Mouse (Mus musculus): ENCODE results near the gene Polr3gl.

The Polr3gl gene

DNA sequence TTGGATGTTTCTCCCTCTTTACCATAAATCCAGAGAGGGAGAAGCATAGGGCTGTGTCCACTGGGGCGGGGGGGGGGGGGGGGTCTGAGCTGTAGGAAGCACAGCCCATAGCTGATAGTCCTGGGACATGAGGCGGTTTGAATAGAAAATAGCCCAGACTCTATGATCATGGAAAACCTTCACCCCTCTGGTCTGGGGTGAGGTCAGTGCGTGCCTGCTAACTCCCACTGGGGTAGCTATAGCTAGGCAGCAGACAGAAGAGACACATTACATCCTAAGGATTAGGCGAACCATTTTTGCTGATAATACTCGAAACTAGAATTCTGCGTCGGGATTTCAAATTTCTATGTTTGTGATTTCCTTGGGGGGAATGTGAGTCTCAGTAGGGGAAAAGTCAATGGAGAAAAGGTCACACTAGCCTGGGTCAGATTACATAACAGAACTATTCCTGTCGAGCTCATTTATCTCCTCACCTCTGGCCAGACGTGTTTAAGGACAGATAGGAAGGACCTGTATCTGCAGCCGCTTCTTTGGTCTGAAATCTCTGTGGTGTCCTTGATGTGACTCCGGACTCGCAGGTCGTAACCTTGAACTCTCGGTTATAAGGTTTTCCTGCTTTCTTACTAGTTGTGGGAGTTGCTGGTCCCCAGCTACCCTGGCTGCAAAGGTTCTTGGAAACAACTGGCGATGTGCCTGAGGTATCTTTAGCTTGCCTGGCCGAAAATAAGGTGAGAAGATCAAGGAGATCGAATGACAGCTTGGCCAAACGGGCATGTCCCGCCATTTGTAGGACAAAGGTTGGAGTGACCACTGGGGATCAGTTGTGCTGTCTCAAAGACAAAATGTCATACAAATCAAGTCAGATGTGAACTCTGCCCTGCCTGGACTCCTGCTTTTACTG lies 20.1 kb downstream of the Polr3gl start:
- no peak for DNase-seq (ENCODE audit: low spot score)

DNA sequence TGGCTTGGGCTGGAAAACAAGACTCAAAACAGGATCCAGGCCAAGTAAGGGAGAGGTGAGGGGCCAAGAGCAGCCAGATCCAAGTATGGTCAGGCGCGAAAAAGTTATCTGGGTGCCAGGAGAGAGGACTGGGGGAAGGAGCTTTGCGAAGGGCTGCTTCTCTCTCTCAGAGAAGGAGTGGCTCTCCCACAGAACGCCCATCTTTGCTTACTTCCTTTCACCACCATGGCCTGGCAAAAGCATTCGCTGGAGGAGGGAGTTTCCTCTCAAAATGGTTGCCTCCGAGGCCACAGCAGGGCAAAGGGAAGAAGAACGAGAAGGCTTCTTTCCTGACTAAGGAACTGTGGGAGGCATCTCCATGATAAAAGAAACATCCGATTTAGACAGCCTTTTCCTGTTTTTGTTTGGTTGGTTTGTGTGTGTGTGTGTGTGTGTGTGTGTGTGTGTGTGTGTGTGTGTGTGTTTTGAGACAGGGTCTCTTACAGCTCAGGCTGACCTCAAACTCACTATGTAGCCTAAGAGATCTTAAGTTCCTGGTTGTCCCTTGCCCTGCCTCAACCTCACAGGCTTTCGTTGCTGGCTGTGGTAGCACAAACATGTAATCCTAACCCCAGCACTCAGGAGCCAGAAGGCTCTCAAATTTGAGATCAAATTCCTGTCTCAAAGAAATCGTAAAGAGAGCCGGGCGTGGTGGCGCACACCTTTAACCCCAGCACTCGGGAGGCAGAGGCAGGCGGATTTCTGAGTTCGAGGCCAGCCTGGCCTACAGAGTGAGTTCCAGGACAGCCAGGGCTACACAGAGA lies 21.9 kb downstream of the Polr3gl start:
- DNase-seq (ENCODE audit: low spot score) = no peak

DNA sequence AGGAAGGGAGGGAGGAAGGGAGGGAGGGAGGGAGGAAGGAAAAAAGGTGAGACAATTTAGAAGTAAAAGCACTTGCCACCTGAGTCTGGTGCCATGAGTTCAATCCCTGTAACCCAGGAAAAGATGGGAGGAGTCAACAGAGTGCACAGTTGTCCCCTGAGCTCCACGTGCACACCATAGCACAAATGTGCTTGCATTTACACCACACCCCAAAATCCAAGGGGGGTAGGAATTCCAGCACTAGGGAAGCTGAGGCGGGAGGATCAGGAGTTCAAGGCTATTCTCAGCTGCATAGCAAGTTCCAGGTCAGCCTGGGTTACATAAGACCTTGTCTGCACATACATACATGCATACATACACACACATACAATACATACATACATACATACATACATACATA lies 22.6 kb downstream of the Polr3gl start:
- no peak for DNase-seq (ENCODE audit: low spot score)

DNA sequence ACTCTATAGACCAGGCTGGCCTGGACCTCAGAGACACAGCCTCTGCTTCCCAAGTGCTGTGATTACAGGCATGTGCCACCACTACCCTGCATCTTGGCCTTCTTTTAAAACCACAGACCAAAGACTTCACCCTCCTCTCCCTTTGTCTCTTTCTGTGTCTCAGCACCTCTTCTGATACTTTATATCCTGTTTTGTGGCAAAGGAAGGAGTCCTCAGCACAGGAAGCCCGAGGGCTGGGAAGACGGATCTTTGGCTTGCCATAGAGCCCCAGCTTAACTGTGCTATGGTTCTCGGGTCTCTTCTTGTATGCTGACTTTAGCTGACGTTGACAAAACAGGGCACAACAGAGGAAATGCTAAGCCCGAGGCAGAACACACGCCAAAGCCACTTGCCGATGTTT lies 23.3 kb downstream of the Polr3gl start:
- no peak for DNase-seq (ENCODE audit: low spot score)

DNA sequence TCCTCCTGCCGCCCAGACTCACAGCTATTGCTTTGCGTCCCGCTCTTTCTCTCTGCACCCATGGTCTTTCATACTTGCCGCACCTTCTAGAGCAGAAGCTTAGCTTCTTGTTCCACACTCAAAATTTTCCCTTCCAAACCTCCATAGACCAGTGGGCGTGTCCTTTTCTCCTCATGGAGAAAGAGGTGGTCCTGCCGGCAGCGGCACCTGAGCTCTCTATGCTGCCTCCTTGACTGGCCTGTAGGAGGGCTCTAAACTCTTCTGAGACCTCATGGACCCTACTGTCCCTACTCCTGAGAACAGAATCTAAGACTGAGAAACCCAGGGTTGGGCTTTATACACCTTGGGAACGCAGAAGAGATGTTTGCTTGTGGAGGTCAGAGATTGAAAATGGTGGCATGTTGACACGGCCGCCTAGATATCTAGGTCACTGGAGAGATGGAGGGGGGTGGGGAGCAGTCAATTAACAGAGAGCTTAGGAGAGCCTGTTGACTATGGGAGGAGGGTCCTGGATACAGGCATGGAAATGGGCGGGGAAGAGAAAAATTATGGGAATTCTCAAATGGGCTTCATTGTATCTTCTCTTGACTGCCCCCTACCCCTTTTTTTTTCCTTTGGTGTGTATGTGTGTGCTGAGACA lies 23.9 kb downstream of the Polr3gl start:
- DNase-seq (ENCODE audit: low spot score) = no peak

DNA sequence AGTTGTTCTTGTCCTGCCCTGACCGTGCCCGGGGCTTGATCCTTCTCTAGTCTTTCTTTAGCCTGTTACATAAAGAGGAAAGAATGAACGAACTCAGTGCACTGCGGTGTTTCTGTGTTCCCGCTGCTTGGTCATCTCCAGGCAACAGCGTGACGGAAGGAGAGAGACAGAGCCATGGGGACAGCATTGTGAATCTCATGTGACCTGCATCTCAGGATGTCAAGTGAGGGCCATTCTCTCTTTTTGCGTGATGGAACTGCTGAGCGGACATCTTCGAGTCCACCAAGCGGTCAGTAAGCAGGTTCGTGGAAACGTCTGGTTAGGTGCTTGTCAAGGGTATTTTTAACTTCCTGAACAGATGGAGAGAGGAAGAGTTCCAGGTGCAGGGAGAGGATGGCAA lies 24.5 kb downstream of the Polr3gl start:
- DNase-seq (ENCODE audit: low spot score) = no peak

DNA sequence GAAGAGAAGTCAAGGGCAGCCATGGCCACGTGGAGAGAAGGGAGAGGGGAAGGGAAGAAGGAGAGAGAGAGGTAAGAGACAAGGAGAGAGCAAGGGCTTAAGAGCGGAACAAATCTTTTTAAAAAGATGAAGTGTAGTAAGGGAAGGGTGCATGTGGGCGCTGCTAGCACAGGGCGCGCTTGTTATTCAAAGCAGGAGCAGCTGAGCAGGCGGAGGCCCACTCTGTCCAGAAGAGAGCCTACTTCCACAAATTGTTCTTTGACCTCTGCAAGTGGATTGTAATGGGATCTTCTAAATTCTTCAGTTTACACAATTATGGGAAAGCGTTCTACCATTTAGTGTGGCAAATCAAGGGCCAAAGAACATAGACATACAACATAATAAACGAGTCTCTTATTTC lies 25.4 kb downstream of the Polr3gl start:
- no peak for DNase-seq (ENCODE audit: low spot score)

DNA sequence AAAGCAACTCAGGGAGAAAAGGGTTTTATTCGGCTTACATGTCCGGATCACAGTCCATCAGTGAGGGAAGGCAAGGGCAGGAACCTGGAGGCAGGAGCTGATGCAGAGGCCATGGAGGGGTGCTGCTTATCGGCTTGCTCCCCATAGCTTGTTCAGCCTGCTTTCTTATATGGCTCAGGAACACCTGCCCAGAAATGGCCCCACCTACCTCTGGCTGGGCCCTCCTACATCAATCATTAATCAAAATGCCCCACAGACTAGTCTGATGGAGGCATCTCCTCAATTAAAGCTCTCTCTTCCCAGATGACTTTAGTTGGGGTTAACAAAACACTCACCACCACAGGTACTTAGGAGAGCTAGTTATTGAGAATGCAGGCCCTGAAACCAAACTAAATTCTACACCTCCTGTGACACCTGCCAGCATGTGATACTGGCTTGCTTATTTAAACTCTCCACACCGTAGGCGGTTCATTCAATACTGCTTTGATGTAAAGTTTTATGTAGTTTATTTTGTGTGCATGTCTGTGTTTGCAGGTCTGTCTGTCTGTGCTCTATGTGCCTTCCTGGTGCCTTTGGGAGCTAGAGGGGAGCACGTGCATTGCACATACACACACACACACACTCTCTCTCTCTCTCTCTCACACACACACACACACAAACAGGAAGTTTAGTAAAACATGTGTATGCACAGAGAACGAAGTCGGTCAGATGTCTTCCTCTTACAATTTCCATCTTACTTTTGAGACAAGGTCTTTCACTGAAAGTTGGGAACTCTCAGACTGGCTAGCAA lies 27.1 kb downstream of the Polr3gl start:
- DNase-seq (ENCODE audit: low spot score) = no peak

DNA sequence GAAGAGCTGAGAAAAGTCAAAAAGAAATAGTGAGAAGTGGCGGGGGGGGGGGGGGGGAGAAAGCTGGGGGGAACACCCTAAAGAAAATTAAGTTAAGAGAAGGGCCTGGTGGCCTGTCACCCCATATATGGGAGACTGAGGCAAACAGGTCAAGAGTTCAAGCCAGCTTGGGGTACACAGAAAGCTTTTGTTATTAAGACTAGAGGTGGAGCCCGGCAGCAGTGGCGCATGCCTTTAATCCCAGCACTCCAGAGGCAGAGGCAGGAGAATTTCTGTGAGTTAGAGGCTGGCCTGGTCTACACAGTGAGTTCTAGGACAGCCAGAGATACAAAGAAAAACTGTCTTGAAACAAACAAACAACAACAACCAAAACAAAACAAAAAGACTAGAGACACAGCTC lies 28.9 kb downstream of the Polr3gl start:
- DNase-seq (ENCODE audit: low spot score) = no peak

DNA sequence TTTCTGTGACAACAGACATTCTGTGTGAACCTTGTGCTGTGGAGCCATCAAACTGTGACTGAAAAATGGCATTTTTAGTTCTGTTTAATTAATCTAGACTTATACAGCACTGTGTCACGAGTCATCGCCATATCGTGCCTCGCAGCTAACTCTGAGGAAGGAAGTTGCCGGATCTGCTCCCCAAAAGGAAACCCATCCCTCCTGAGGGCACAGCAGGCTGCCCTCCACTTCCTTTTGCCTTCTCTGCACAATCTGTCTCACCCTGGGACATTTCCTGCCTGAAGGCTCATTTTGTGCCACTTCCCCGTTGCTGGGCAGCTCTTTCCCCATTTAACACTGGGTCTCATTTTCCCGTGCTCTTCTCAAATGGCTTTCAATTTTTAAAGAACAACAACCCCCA lies 29.3 kb downstream of the Polr3gl start:
- DNase-seq (ENCODE audit: low spot score) = no peak

DNA sequence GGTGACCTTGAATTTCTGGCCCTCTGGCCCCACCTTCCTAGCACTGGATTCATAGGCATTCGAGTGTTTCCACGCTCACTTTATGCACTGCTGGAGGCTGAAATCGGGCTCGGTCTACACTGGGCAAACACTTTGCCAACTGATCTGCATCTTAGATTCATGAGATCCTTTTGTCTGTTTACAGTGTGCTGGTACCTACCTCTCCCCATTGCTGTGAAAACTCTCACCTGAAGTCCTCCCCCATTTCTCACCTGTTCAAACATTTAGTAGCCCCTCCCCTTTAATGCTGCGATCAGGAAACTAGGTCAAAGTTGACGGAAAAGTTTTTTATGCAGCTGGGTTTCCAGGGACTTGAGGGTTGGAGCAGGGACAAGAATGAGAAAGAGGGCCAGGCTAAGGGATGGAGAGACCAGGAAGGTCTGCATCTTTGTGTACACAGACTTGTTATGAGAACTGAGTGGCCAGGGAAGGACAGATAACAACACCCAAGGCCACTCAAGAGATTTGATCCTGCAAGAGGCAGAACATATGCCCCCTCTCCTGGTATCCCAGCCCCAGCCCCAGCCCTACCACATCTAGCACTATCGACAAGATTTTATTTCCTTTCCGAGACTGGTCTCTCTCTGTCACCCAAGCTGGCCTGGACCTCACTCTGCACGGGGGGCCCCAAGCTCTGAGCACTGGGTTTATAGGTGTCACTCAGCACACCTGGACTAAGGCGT lies 29.9 kb downstream of the Polr3gl start:
- no peak for DNase-seq (ENCODE audit: low spot score)

DNA sequence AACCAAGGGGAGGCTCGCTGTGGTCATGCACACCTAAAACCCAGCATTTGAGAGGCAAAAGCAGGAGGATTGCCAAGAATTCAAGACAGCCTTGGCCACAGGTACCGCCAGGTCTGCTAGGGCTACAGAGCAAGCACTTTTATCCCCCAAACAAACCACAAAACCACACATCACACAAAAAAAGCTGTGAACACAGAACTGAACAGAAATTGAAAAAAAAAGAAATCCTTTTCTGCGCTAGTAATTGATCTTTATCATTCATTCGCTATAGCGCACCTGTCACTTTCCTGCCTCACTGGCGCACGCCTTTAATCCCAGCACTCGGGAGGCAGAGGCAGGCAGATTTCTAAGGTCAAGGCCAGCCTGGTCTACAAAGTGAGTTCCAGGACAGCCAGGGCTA lies 30.7 kb downstream of the Polr3gl start:
- DNase-seq (ENCODE audit: low spot score) = no peak

DNA sequence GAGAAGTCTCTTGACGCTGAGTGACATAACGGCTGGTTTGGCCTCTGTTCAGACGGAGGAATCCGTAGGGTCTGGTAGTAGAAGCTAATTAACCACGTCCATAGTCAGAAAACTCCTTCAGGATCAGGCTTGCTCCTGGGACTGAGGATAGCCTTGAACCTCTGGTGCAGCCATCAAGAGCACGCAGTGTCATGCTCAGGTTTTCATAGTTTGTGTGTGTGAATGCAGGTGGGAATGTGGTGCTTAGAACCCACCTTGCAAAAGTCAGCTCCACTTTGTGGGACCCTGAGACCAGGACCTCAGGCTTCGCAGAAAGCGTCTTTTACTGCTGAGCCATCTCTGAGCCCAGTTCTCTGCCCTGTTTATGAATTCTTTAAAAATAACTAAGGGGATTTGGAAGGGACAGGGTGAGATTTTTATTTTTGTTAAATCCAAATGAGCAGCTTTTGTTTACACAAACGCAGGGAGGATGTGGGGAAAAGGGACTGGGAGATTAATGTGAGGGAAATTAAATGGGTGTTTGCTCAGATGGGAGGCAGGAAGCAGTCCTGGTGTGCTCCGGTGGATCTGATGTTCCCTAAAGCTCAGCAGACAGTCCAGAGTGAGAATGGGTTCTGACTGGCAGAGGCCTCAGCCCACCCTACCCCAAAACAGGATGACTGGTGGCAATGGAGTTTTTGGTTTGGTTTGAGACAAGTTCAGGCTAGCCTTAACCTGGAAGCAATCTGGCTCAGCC lies 31.9 kb downstream of the Polr3gl start:
- DNase-seq (ENCODE audit: low spot score) = no peak

DNA sequence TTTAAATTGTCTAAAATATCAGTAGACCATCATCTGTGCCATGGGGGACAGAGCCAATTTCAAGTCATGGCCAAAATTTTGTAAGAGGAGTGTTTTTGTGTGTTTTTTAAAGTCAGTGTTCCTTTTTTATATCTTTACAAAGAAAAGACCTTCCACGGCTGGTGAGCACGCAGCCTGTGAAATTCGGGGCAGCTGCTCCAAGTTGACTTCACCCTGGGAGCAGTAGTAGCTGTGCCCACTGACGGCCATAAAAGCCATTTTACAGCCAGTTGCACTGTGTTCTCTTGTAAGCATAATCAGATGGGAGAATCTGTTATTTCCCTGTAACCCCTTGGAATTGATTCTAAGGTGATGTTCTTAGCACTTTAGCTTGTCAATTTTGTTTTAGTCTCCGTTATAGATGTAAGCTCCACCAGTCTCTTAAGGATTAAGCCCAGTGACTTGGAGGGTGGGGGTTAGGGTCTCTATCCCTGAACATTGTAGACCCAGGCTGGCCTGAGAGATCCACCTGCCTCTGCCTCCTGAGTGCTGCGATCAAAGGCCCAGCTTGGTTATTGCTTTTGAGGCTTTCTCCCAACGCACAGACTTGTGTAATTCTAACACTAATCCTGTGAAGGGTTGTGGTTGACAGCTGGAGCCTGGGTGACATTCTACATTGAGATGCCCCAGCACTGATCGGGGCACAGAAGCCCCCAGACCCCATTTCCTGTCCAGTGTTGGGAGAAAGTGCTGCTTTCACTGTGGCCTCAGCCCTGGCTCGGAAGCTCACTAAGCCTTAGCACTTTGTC lies 32.9 kb downstream of the Polr3gl start:
- no peak for DNase-seq (ENCODE audit: low spot score)

DNA sequence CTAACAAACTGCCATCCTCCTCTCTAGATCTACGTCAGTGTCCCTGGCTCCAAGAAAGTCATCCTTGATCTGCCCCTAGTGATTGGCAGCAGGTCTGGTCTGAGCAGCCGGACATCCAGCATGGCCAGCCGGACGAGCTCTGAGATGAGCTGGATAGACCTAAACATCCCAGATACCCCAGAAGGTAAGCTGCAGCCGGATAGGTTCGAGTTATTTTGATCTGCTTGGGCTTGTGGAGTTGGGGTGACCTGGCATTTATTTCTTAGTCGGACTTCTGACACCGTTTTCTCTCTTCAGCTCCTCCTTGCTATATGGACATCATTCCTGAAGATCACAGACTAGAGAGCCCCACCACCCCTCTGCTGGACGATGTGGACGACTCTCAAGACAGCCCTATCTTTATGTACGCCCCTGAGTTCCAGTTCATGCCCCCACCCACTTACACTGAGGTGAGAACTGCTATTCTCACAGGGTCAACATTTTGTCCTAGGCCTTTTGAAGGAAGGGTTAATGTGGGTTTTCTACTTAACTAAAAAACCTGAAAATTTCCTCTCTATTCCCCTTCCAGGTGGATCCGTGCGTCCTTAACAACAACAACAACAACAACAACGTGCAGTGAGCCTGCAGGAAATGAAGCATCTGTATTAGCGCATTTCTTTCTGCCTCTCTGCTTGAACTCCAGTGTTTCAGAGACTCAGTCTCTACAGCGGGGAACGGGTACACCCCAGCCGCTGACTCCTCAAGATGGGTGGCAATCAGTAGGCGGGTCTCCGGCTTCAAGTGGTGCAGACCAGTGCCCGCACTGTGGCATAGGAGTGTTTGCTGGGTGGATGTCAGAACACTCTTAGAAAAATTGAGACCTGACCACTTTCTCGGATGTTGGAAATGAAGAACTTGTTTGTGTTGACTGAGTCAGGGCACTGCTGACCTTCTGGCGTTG lies 33.8 kb downstream of the Polr3gl start:
- DNase-seq (ENCODE audit: low spot score) = no peak

DNA sequence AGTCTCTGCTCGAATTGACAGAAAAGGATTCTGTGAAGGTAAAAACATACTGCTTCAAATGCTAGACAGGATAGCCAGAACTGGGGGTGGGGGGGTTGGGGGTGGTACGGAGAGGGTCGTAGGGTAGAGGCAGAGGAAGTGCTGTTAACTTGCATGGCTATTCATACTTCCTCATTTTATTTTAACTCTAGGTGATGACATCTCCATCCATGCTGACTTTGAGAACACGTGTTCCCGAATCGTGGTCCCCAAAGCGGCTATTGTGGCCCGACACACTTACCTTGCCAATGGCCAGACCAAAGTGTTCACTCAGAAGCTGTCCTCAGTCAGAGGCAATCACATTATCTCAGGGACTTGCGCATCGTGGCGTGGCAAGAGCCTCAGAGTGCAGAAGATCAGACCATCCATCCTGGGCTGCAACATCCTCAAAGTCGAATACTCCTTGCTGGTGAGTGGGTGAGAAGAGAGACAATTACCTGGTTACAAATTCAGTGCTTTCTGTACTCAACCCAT lies 34.5 kb downstream of the Polr3gl start:
- no peak for DNase-seq (ENCODE audit: low spot score)

DNA sequence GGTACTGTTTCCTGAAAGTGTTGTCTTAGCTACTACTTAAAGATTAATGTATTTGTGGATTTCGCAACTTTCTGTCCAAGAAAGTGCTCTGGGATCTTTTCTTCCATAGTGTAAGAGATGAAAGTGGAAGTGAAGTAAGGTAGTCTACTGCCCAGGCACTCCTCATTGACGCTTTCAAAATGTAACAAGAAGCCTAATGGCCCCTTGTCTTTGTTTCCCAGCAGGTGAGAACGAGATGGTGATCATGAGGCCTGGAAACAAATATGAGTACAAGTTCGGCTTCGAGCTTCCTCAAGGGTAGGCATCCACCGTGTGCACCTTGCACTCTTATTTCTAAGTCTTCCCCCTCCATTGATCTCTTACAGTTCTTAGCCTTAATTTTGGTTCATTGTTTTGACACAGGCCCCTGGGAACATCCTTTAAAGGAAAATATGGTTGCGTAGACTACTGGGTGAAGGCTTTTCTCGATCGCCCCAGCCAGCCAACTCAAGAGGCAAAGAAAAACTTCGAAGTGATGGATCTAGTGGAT lies 35.2 kb downstream of the Polr3gl start:
- no peak for DNase-seq (ENCODE audit: low spot score)

DNA sequence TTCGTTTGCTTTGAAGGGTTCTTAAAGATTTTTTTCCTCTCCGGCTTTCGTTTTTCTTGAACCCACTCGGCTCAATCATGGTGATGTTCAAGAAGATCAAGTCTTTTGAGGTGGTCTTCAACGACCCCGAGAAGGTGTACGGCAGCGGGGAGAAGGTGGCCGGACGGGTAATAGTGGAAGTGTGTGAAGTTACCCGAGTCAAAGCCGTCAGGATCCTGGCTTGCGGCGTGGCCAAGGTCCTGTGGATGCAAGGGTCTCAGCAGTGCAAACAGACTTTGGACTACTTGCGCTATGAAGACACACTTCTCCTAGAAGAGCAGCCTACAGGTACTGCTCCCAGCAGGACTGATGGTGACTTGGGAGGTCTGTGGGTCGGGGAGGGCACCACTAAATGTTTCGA lies 35.8 kb downstream of the Polr3gl start:
- peak; percentile 29 for DNase-seq (ENCODE audit: low spot score)
